Comparison of ENCODE assay signal across 11 mouse cellular contexts in the genomic region with DNA sequence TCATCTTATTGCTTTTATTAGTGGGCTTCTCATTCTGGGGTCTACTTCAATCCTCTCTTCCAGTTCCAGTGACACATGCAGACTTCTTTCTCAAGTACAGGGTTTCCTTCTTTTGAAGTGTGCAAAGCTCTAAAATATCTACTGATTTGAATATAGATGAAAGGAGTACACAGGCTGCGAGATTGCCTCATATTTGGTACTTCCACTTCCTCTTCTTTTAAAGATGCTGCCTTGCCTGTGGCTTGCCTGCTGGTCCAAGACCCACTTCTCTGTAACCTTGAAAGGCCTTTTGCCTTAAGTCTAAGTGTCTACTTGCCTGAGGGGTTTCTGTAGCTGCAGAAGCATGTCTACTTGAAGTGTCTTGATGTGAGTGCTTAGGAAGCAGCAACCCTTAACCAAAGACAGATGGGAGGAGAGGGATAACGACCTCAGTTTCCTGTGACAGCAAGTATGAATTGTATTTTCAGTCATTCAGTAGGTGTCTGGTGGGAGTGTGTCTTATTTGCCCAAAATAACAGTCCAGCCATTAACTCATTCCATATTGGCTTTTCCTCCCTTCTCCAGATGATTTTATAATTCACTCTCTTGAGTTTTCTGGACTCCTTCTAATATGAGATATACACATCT.
"Had no signal": no experiment of that assay in that cellular context is flagged by ENCODE, and none has a peak within 500 bp of the region (broad histone marks: within the 10 kb centered on the region; RNA-seq: fewer than 3 reads in every experiment).

No protein-coding gene starts in this region.

- H3K4me1 ChIP-seq: limb, embryonic 12.5 days; neural tube, embryonic 12.5 days; stomach, embryonic 15.5 days had no signal

- H3K9me3 ChIP-seq: limb, embryonic 12.5 days; neural tube, embryonic 12.5 days; stomach, embryonic 15.5 days had no signal

- H3K27ac ChIP-seq: kidney, postnatal 0 days; limb, embryonic 12.5 days; liver, embryonic 14.5 days; neural tube, embryonic 12.5 days; stomach, embryonic 15.5 days had no signal

- ATAC-seq: intestine, postnatal 0 days had no signal

- DNase-seq: kidney, adult 8-10 months; kidney, postnatal 36 days; lung, adult 18-20 months; midbrain, embryonic 14.5 days; right cerebral cortex, postnatal 4 days had no signal

- H3K9ac ChIP-seq: limb, embryonic 12.5 days; liver, embryonic 14.5 days; neural tube, embryonic 12.5 days; stomach, embryonic 15.5 days had no signal

- H3K36me3 ChIP-seq: limb, embryonic 12.5 days; neural tube, embryonic 12.5 days; stomach, embryonic 15.5 days had no signal

- H3K4me2 ChIP-seq: limb, embryonic 12.5 days; neural tube, embryonic 12.5 days; stomach, embryonic 15.5 days had no signal

- H3K4me3 ChIP-seq: limb, embryonic 12.5 days; neural tube, embryonic 12.5 days; stomach, embryonic 15.5 days had no signal

- H3K27me3 ChIP-seq: limb, embryonic 12.5 days; neural tube, embryonic 12.5 days; stomach, embryonic 15.5 days had no signal
